Mouse (Mus musculus) cortical plate, adult 2 months (tissue): Measurements from ENCODE around the gene Mrpl42. TPM values are rescaled to one million over a fixed set of nuclear protein-coding genes. Genes with fewer than 3 reads are reported as not detected.

Experiments used
- H3K27ac ChIP-seq: fragments of 200-500 bp; 2 replicates; pipeline ENCODE4 v1.5.1; 2012; ENCODE audit warnings: low read length, control low read depth, inconsistent platforms; ENCODE audit not compliant: insufficient read depth
- H3K4me1 ChIP-seq: fragments of 200-500 bp; 2 replicates; pipeline ENCODE4 v1.6.1; 2011; ENCODE audit warnings: low read length; ENCODE audit not compliant: control insufficient read depth, insufficient read depth
- H3K4me3 ChIP-seq: fragments of 200-500 bp; 2 replicates; pipeline ENCODE4 v1.5.1; 2011; ENCODE audit warnings: mild to moderate bottlenecking, low read length, control low read depth; ENCODE audit not compliant: insufficient read depth
- CTCF ChIP-seq: fragments of 200-500 bp; IDR thresholded peaks from 2 replicates; pipeline ENCODE4 v1.5.1; 2011; ENCODE audit warnings: mild to moderate bottlenecking, control low read depth, low read length; ENCODE audit not compliant: insufficient read depth; ENCODE audit errors: extremely low read depth
- POLR2A ChIP-seq: fragments of 200-500 bp; IDR thresholded peaks from 2 replicates; pipeline ENCODE4 v1.6.1; 2011; ENCODE audit warnings: mild to moderate bottlenecking, low read length, control low read depth; ENCODE audit not compliant: insufficient read depth; ENCODE audit errors: extremely low read depth
- polyA plus RNA-seq: library from polyadenylated mRNA; depleted of rRNA; stranded (reverse); fragments of >200 nt; gene quantifications from 2 replicates; pipeline ENCODE4 v1.2.3, GENCODE M21; 2012; rRNA removed

Mrpl42 gene
- polyA plus RNA-seq, 1 experiment: 161 TPM

DNA sequence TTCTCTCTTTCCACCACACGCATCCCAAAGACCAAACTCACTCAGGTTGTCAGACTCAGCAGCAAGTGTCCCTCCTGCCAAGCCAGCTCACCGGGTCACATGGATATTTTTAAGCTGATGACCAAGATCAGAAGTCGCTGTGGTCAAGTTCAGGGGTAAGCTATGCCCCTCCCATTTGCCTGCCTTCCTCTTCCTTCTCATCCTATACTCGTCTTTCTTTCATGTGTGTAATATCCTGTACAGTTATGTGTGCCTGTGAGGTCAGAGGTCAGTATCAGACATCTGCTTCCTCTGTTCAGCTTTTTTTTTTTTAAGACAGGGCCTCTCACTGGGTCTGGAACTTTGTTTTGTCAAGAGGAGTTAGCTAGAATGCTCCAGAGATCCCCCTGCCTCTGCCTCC lies 59.4 kb downstream of the Mrpl42 start:
- Histone ChIP-seq H3K27ac (no peak overlapping the region), H3K4me1 (no peaks in the 10 kb centered on the region), H3K4me3 (no peak overlapping the region)
- TF ChIP-seq CTCF (no peak), POLR2A (no peak)

- TF ChIP-seq CTCF (no peak), POLR2A (no peak)
- H3K27ac ChIP-seq: no peak overlapping the region
These were observed 61.2 kb downstream of the Mrpl42 start for GRCm38 (mm10) chr10:95440566-95440965.

DNA sequence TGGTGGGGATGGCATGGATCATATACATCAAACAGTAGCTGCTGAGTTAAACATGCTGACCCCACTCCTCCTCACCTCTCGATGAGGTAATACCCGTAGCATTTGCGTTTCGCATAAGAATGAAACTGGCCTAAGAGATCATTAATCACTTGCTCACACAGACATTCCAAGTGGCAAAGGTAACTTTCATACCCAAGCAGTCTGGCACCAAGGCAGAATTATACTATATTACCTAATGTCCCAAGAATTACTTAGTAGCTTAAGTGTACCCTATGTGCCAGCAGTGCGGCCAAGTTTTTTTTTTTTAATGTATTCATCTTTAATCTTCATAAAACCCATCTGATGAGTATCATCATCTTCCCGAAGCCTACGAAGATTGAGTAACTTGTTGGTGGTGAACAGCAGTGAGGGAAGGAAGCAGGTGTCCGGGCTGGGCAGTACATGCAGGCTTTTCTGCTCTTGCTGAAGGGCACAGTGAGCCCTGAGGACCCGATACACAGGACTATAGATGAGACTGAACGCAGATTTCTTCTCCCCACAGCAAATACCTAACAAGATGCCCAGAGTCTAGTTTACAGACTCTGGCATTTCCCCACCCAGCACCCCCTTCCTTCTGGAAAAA lies 61.9 kb downstream of the Mrpl42 start:
- H3K4me3 ChIP-seq: no peak overlapping the region
- TF ChIP-seq CTCF: no peak
- no peak for TF ChIP-seq POLR2A
- H3K4me1 ChIP-seq: no peaks in the 10 kb centered on the region
- H3K27ac ChIP-seq: no peak overlapping the region

More at GRCm38 (mm10) chr10:95440566-95440965, 61.2 kb downstream of the Mrpl42 start:
- no peaks in the 10 kb centered on the region for H3K4me1 ChIP-seq
- no peak overlapping the region for H3K4me3 ChIP-seq

- TF ChIP-seq CTCF: no peak
- no peak for TF ChIP-seq POLR2A
- no peak overlapping the region for H3K4me3 ChIP-seq
- H3K4me1 ChIP-seq: no peaks in the 10 kb centered on the region
- no peak overlapping the region for H3K27ac ChIP-seq
These were observed 62.8 kb downstream of the Mrpl42 start for GRCm38 (mm10) chr10:95438941-95439340.

Other genes with a start within 250 kb of the Mrpl42 start
- 7.1 and 7.4 TPM in 2 replicates for gene Cradd, start 177.8 kb downstream of the Mrpl42 start, polyA plus RNA-seq
- 22.8 and 23.7 TPM in 2 replicates for gene Socs2, start 84.8 kb downstream of the Mrpl42 start, polyA plus RNA-seq
- gene Ube2n, start 13.2 kb upstream of the Mrpl42 start, polyA plus RNA-seq: 174 and 179 TPM in 2 replicates
- 115 and 116 TPM in 2 replicates for gene Nudt4, start 62.2 kb upstream of the Mrpl42 start, polyA plus RNA-seq
- gene Anapc15-ps, start 171.5 kb upstream of the Mrpl42 start, polyA plus RNA-seq: 0.42 TPM in 1 of 2 replicates, not detected in the other